Mouse (Mus musculus) intestine, embryonic 16.5 days (tissue): ENCODE data around the gene Gfra4. TPM values are rescaled to one million over a fixed set of nuclear protein-coding genes. Genes with fewer than 3 reads are reported as not detected.

Experiments used
- ATAC-seq: fragments of 200-750 bp; cut with Nextera tagmentation; 2 replicates; pipeline ENCODE4 v1.8.0; 2017; ENCODE audit warnings: moderate TSS enrichment, moderate library complexity
- H3K27ac ChIP-seq: fragments of 300-500 bp; sonication (generic); 2 replicates; pipeline ENCODE4 v1.5.1; 2014; ENCODE audit warnings: mild to moderate bottlenecking, low read length
- H3K27me3 ChIP-seq: fragments of 300-500 bp; sonication (generic); replicated peaks from 2 replicates; pipeline ENCODE4 v1.6.1; 2014; ENCODE audit warnings: low read length, control low read depth, mixed read lengths; ENCODE audit not compliant: control insufficient read depth, insufficient read depth
- H3K36me3 ChIP-seq: fragments of 300-500 bp; sonication (generic); 2 replicates; pipeline ENCODE4 v1.6.1; 2014; ENCODE audit warnings: low read length, control low read depth; ENCODE audit not compliant: control insufficient read depth, insufficient read depth
- H3K4me1 ChIP-seq: fragments of 300-500 bp; sonication (generic); 2 replicates; pipeline ENCODE4 v1.6.1; 2014; ENCODE audit warnings: low read length, control low read depth, mixed read lengths; ENCODE audit not compliant: control insufficient read depth, insufficient read depth
- H3K4me2 ChIP-seq: fragments of 300-500 bp; sonication (generic); 2 replicates; pipeline ENCODE4 v1.6.1; 2014; ENCODE audit warnings: low read depth, low read length, control low read depth
- H3K4me3 ChIP-seq: fragments of 300-500 bp; sonication (generic); 2 replicates; pipeline ENCODE4 v1.5.1; 2014; ENCODE audit warnings: mild to moderate bottlenecking, low read length
- H3K9ac ChIP-seq: fragments of 300-500 bp; sonication (generic); 2 replicates; pipeline ENCODE4 v1.6.1; 2014; ENCODE audit warnings: low read depth, low read length
- H3K9me3 ChIP-seq: fragments of 300-500 bp; sonication (generic); 2 replicates; pipeline ENCODE4 v1.6.1; 2016; ENCODE audit warnings: low read length, control low read depth; ENCODE audit not compliant: control insufficient read depth
- WGBS: fragments of 180-500 bp; shearing (Covaris S2); extraction: QIAGEN DNeasy Blood & Tissue Kit; methylation state at CpG from one replicate; pipeline ENCODE4 v1.1.7; 2014; 5-methylcytosine and 5-hydroxymethylcytosine counted together
- polyA plus RNA-seq: library from polyadenylated mRNA; unstranded; fragments of >200 nt; fragmentation: Nextera tagmentation; extraction: Ambion mirVana; gene quantifications from 2 replicates; pipeline ENCODE4 v1.2.1, GENCODE M21; 2015

Gene Gfra4
- polyA plus RNA-seq, 1 experiment from 2014 or later, result 8.6 TPM

- ATAC-seq, result no peak
- 62% methylated on average over 9 of the region's 9 CpGs for WGBS
- Histone ChIP-seq H3K36me3 (no peaks in the 10 kb centered on the region), H3K4me3 (no peak overlapping the region), H3K4me1 (peaks cover 8% of the 10 kb centered on the region; the same call in 1 of the 2 replicates), H3K9me3 (no peaks in the 10 kb centered on the region), H3K27me3 (peaks cover 8% of the 10 kb centered on the region; the same call in 1 of the 2 replicates), H3K27ac (no peak overlapping the region), H3K9ac (no peak overlapping the region), H3K4me2 (no peak overlapping the region)
Measured at GRCm38 (mm10) chr2:131066342-131066741, 23.5 kb upstream of the Gfra4 start.

GRCm38 (mm10) chr2:131063404-131063864 is 20.5 kb upstream of the Gfra4 start, which contains the start of gene Adam33:
Gene Adam33 (minus strand): TSS chr2:131063814.
- ATAC-seq, result 0 out of 2 replicates have a peak, but pooled peaks have one; percentile 59
- WGBS, result 5% methylated on average over 22 of the region's 27 CpGs
- peak within 1 kb of the TSS; percentile 56 for H3K9ac ChIP-seq

GRCm38 (mm10) chr2:131061607-131062006 is 18.7 kb upstream of the Gfra4 start:
- H3K4me2 ChIP-seq, result no peak overlapping the region
- peaks cover 9% of the 10 kb centered on the region; the same call in 1 of the 2 replicates for H3K4me1 ChIP-seq
- H3K36me3 ChIP-seq, result no peaks in the 10 kb centered on the region
- no peak overlapping the region for H3K27ac ChIP-seq
- WGBS, result 48% methylated on average over 5 of the region's 5 CpGs
- H3K9ac ChIP-seq, result no peak overlapping the region
- ATAC-seq, result no peak
- peaks cover 8% of the 10 kb centered on the region; the same call in 1 of the 2 replicates for H3K27me3 ChIP-seq
- no peaks in the 10 kb centered on the region for H3K9me3 ChIP-seq
- no peak overlapping the region for H3K4me3 ChIP-seq

More at GRCm38 (mm10) chr2:131063404-131063864, 20.5 kb upstream of the Gfra4 start, which contains the start of gene Adam33:
- peak within 1 kb of the TSS; percentile 39 for H3K4me3 ChIP-seq
- H3K4me1 ChIP-seq, result peaks cover 14% of the 10 kb centered on the region; the same call in 1 of the 2 replicates
- H3K27me3 ChIP-seq, result peaks cover 8% of the 10 kb centered on the region; the same call in 1 of the 2 replicates
- H3K36me3 ChIP-seq, result no peaks in the 10 kb centered on the region
- H3K4me2 ChIP-seq, result peak within 1 kb of the TSS; percentile 64
- H3K27ac ChIP-seq, result no peak within 1 kb of the TSS
- no peaks in the 10 kb centered on the region for H3K9me3 ChIP-seq

GRCm38 (mm10) chr2:131060784-131061183 is 17.9 kb upstream of the Gfra4 start:
- no peaks in the 10 kb centered on the region for H3K36me3 ChIP-seq
- no peak overlapping the region for H3K9ac ChIP-seq
- H3K4me3 ChIP-seq, result no peak overlapping the region
- no peak overlapping the region for H3K4me2 ChIP-seq
- 73% methylated on average over 6 of the region's 6 CpGs for WGBS
- no peaks in the 10 kb centered on the region for H3K9me3 ChIP-seq
- no peak for ATAC-seq
- no peak overlapping the region for H3K27ac ChIP-seq
- peaks cover 12% of the 10 kb centered on the region; the same call in 1 of the 2 replicates for H3K4me1 ChIP-seq
- peaks cover 12% of the 10 kb centered on the region for H3K27me3 ChIP-seq

- Histone ChIP-seq H3K4me3 (no peak overlapping the region), H3K27me3 (peaks cover 20% of the 10 kb centered on the region), H3K36me3 (no peaks in the 10 kb centered on the region), H3K4me2 (no peak overlapping the region), H3K9ac (no peak overlapping the region), H3K27ac (no peak overlapping the region), H3K9me3 (no peaks in the 10 kb centered on the region), H3K4me1 (peaks cover 20% of the 10 kb centered on the region)
- 64% methylated on average over 9 of the region's 9 CpGs for WGBS
- ATAC-seq, result no peak
Measured at GRCm38 (mm10) chr2:131059781-131060540, 17.1 kb upstream of the Gfra4 start.

GRCm38 (mm10) chr2:131059377-131059776 is 16.5 kb upstream of the Gfra4 start:
- no peak overlapping the region for H3K4me2 ChIP-seq
- H3K9me3 ChIP-seq, result no peaks in the 10 kb centered on the region
- no peaks in the 10 kb centered on the region for H3K36me3 ChIP-seq
- peaks cover 26% of the 10 kb centered on the region for H3K27me3 ChIP-seq
- WGBS, result 38% methylated on average over 1 of the region's 1 CpGs
- H3K4me1 ChIP-seq, result peaks cover 22% of the 10 kb centered on the region
- no peak overlapping the region for H3K9ac ChIP-seq
- no peak for ATAC-seq
- H3K27ac ChIP-seq, result no peak overlapping the region
- no peak overlapping the region for H3K4me3 ChIP-seq

- H3K9me3 ChIP-seq, result no peaks in the 10 kb centered on the region
- no peak overlapping the region for H3K4me2 ChIP-seq
- no peak overlapping the region for H3K9ac ChIP-seq
- no peak overlapping the region for H3K4me3 ChIP-seq
- peaks cover 29% of the 10 kb centered on the region for H3K4me1 ChIP-seq
- H3K27ac ChIP-seq, result no peak overlapping the region
- WGBS, result 91% methylated on average over 8 of the region's 8 CpGs
- peaks cover 30% of the 10 kb centered on the region for H3K27me3 ChIP-seq
- H3K36me3 ChIP-seq, result no peaks in the 10 kb centered on the region
- ATAC-seq, result no peak
Measured at GRCm38 (mm10) chr2:131058672-131059071, 15.8 kb upstream of the Gfra4 start.

GRCm38 (mm10) chr2:131056191-131056590 is 13.3 kb upstream of the Gfra4 start:
- Histone ChIP-seq H3K36me3 (no peaks in the 10 kb centered on the region), H3K4me3 (no peak overlapping the region), H3K4me2 (no peak overlapping the region), H3K27me3 (peaks cover 42% of the 10 kb centered on the region), H3K9ac (no peak overlapping the region), H3K27ac (no peak overlapping the region), H3K4me1 (peaks cover 28% of the 10 kb centered on the region), H3K9me3 (no peaks in the 10 kb centered on the region)
- 3% methylated on average over 10 of the region's 10 CpGs for WGBS
- peak; percentile 62 for ATAC-seq

GRCm38 (mm10) chr2:131055631-131056030 is 12.7 kb upstream of the Gfra4 start:
- Histone ChIP-seq H3K27ac (no peak overlapping the region), H3K9me3 (no peaks in the 10 kb centered on the region), H3K9ac (no peak overlapping the region), H3K27me3 (peaks cover 42% of the 10 kb centered on the region), H3K4me3 (no peak overlapping the region), H3K36me3 (no peaks in the 10 kb centered on the region), H3K4me1 (peaks cover 28% of the 10 kb centered on the region), H3K4me2 (0 out of 2 replicates have a peak overlapping the region, but pooled peaks have one; percentile 9)
- WGBS, result 9% methylated on average over 10 of the region's 10 CpGs
- no peak for ATAC-seq
